Mouse (Mus musculus): ENCODE data around the gene Lgmn.

The Lgmn gene

DNA sequence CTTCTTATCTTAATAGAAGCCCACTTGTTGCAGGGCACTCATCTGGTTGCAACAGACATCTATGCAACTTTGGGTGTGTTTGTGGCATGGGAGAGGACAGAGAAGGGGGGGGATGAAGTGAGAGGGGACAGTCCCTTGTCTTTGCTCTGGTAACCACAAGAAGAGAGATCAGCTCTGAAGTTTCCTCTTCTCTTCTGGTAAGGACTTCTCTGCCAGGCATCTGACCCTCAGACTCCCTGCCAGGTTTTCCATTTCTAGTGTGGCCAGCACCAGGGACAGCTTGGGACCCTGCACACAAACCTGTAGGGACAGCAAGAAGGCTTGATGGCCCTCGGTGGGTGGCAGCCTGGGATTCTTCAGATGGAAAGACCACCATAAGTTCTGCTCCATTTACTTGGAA lies 88.6 kb downstream of the Lgmn start:
- no peak for DNase-seq (ENCODE audit: low read depth, low spot score)

DNA sequence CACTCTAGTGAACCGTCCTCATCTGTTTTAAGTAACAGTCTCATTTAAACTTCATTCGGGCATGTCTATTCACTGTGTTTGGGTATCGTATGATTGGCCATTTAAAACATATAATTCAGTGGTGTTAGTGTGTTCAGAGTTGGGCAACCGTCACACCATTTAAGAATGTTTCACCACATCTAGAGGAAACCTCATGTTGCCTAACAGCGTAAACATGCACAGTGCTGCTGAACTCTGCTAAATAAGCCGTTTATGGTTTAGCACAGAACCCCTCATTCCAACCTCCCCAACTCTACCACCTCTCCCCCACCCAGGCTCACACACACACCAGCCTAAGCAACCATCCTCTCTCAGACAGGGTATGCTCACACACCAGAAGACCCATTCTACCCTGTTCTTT lies 91.2 kb downstream of the Lgmn start:
- no peak for DNase-seq (ENCODE audit: low read depth, low spot score)

DNA sequence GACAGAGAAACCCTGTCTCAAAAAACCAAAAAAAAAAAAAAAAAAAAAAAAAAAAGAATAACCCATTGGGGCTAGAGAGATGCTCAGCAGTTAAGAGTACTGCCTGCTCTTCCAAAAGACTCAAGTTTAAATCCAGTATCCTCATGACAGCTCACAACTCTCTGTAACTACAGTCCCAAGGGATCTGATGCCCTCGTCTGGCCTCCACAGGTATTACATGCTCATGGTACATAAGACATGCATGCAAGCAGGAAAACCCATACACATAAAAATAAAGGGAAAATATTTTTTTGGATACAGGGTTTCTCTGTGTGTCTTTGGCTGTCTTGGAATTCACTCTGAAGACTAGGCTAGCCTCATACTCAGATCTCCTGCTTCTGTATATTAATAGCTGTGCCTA lies 93.1 kb downstream of the Lgmn start:
- peak; percentile 76 for DNase-seq (ENCODE audit: low read depth, low spot score)

DNA sequence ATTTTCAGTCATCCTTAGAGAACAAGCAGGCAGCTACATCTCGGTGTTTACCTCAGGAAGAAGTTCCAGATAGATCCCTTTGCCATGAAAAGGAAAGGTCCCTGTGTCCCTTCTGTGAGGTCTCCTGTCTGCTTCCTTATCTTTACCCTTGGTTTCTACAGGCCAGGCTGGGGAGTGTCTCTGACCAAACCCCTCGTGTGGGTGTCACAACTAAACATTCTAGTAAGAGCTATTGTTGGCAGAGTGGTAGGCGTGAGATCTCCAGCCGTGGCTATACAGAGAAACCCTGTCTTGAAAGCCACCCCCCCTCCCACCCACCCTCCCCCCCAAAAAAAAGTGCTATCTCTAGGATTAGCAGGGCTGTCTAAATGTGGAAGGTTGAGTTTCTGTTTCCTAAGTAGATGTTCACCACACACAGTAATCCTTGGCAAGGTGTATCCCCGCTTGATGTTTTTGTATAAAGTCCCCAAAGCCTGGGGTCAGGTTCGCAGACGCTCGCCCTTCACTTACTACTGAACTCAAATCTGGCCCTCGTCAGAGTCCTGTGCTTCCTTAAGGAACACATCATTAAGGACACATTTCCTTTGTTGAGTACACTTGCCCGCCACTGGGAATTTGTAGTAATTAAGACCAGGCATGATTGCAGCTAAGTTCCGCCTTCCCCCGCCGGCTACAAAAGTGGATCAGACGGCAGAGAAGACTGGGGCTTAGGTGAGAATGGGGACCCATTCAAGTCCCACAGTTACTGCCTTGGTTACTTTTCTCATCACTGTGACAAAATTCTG lies 94.4 kb downstream of the Lgmn start:
- no peak for DNase-seq (ENCODE audit: low read depth, low spot score)

Measured in R1 (cell line).